Mouse (Mus musculus) hindbrain, embryonic 16.5 days (tissue): ENCODE results near the gene Vac14. TPM values are rescaled to one million over a fixed set of nuclear protein-coding genes. Genes with fewer than 3 reads are reported as not detected.
A peak's percentile ranks its signal among the peaks of the same experiment; 100 is the strongest.

Experiments used
- ATAC-seq: fragments of 200-750 bp; cut with Nextera tagmentation; 2 replicates; pipeline ENCODE4 v1.8.0; 2017; ENCODE audit warnings: moderate TSS enrichment, moderate library complexity
- H3K27ac ChIP-seq: fragments of 300-500 bp; sonication (generic); 2 replicates; pipeline ENCODE4 v1.5.1; 2014; ENCODE audit warnings: low read depth, mild to moderate bottlenecking, control low read depth, low read length, moderate library complexity
- H3K27me3 ChIP-seq: fragments of 300-500 bp; sonication (generic); replicated peaks from 2 replicates; pipeline ENCODE4 v1.6.1; 2014; ENCODE audit warnings: low read length; ENCODE audit not compliant: control insufficient read depth, insufficient read depth
- H3K36me3 ChIP-seq: fragments of 300-500 bp; sonication (generic); 2 replicates; pipeline ENCODE4 v1.6.1; 2014; ENCODE audit warnings: mild to moderate bottlenecking, low read length, moderate library complexity, mixed read lengths; ENCODE audit not compliant: control insufficient read depth, insufficient read depth
- H3K4me1 ChIP-seq: fragments of 300-500 bp; sonication (generic); 2 replicates; pipeline ENCODE4 v1.6.1; 2014; ENCODE audit warnings: low read depth, low read length; ENCODE audit not compliant: control insufficient read depth, insufficient read depth
- H3K4me2 ChIP-seq: fragments of 300-500 bp; sonication (generic); 2 replicates; pipeline ENCODE4 v1.6.1; 2014; ENCODE audit warnings: mild to moderate bottlenecking, low read length, control low read depth, moderate library complexity
- H3K4me3 ChIP-seq: fragments of 300-500 bp; sonication (generic); 2 replicates; pipeline ENCODE4 v1.5.1; 2014; ENCODE audit warnings: mild to moderate bottlenecking, low read length, control low read depth, moderate library complexity
- H3K9ac ChIP-seq: fragments of 300-500 bp; sonication (generic); 2 replicates; pipeline ENCODE4 v1.6.1; 2014; ENCODE audit warnings: low read depth, mild to moderate bottlenecking, control low read depth, low read length, moderate library complexity
- H3K9me3 ChIP-seq: fragments of 300-500 bp; sonication (generic); 2 replicates; pipeline ENCODE4 v1.6.1; 2014; ENCODE audit warnings: mild to moderate bottlenecking, low read length, moderate library complexity; ENCODE audit not compliant: control insufficient read depth
- WGBS: fragments of 180-500 bp; shearing (Covaris S2); extraction: QIAGEN DNeasy Blood & Tissue Kit; methylation state at CpG from one replicate; pipeline ENCODE4 v1.1.7; 2014; 5-methylcytosine and 5-hydroxymethylcytosine counted together
- polyA plus RNA-seq: library from polyadenylated mRNA; unstranded; fragments of >200 nt; fragmentation: Nextera tagmentation; extraction: Ambion mirVana; gene quantifications from 2 replicates; pipeline ENCODE4 v1.2.1, GENCODE M21; 2015

Vac14 gene
- polyA plus RNA-seq, 1 experiment from 2014 or later, result 29.9 TPM

DNA sequence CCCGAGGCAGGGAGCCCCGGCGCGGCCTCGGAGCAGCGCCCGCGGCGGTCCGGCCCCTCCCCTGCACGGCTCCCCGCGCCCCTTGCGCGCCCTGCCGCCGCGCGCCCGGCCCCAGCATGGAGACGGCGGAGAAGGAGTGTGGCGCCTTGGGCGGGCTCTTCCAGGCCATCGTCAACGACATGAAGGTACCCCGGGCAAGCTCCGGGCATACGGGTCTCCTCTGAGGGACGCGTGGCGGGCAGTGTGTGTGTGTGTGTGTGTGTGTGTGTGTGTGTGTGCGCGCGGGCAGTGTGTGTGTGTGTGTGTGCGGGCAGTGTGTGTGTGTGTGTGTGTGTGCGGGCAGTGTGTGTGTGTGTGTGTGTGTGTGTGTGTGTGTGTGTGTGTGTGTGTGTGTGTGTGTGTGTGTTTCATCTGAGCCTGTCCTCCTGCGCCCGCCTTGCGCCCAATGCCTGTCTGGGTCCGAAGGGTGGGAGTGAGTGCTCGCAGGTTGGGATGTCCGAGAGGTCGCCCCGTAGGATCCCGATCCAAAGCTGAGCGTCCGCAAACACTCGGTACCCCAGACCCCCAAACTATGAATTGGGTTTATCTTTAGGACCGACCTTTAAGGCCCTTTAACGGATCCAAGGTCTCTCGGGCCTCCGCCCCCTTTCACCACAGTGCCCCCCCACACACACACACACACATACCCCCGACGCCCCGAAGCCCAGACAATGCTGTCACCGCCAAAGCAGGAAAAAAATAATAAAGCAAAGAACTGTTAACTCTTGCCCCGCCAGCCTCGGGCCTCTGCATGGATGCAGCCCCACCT, 103.4 kb downstream of the Vac14 start:
- peak overlapping the region; percentile 96 for H3K4me2 ChIP-seq
- H3K9ac ChIP-seq, result peak overlapping the region; percentile 99
- H3K27me3 ChIP-seq, result no peaks in the 10 kb centered on the region
- WGBS, result 1% methylated on average over 55 of the region's 59 CpGs
- peak; percentile 18 for ATAC-seq
- H3K9me3 ChIP-seq, result no peaks in the 10 kb centered on the region
- peaks cover 4% of the 10 kb centered on the region; the same call in 1 of the 2 replicates for H3K36me3 ChIP-seq
- peak overlapping the region; percentile 98 for H3K27ac ChIP-seq
- H3K4me1 ChIP-seq, result peaks cover 78% of the 10 kb centered on the region
- peak overlapping the region; percentile 87 for H3K4me3 ChIP-seq

DNA sequence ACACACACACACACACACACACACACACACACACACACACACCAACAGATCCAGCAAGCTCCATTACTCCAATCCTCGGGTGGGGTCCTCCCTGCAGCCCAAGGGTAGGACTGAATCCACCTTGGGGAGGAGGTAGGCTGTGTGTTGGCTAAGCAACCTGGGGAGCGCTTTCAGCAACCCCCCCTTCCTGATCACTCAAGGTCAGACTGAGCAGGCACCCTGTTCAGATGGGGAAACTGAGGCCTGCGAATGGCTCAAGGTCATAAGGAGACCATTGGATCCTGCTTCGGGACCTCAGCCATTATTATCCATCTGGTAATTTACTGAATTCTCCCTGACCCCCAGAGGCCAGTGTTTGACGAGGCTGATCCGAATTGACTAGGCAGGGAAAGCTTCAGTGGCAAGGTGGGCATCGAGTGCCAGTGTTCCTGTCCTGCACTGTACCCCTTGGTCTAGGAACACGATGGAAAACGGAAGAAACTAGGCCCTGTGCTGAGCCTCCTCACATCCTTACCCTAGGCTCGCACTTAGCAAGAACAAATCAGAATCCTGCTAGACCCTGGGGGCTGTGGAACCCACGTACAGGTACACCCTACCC, 104.1 kb downstream of the Vac14 start:
- Histone ChIP-seq H3K27ac (peak overlapping the region; percentile 98), H3K4me2 (peak overlapping the region; percentile 96), H3K4me3 (peak overlapping the region; percentile 87), H3K4me1 (peaks cover 75% of the 10 kb centered on the region), H3K27me3 (no peaks in the 10 kb centered on the region), H3K36me3 (peaks cover 10% of the 10 kb centered on the region), H3K9me3 (no peaks in the 10 kb centered on the region), H3K9ac (peak overlapping the region; percentile 99)
- 32% methylated on average over 11 of the region's 11 CpGs for WGBS
- no peak for ATAC-seq

DNA sequence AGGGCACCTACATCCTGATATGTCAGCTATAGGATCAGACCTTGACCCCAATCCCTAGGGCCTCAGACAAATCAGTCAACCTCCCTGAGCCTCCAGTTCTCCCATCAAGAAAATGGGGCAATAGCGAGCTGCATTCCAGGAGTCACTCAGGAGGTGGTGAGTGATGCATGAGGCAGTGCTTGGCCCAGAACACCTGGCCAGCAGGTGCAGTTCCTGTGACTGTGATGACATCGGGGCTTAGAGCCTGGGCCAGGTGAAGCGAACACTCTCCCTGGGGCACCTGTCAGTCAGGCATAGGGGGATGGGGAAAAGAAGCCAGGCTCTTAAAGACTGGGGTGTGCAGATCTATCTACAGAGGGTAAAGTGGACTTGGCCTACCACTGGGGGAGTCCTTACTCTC, 106.1 kb downstream of the Vac14 start:
- H3K4me1 ChIP-seq, result peaks cover 60% of the 10 kb centered on the region
- peak overlapping the region; percentile 96 for H3K4me2 ChIP-seq
- peak overlapping the region; percentile 99 for H3K9ac ChIP-seq
- no peaks in the 10 kb centered on the region for H3K9me3 ChIP-seq
- peaks cover 29% of the 10 kb centered on the region for H3K36me3 ChIP-seq
- ATAC-seq, result no peak
- H3K27ac ChIP-seq, result peak overlapping the region; percentile 81
- H3K4me3 ChIP-seq, result no peak overlapping the region; the same call in 1 of the 2 replicates
- WGBS, result 72% methylated on average over 3 of the region's 3 CpGs
- no peaks in the 10 kb centered on the region for H3K27me3 ChIP-seq

DNA sequence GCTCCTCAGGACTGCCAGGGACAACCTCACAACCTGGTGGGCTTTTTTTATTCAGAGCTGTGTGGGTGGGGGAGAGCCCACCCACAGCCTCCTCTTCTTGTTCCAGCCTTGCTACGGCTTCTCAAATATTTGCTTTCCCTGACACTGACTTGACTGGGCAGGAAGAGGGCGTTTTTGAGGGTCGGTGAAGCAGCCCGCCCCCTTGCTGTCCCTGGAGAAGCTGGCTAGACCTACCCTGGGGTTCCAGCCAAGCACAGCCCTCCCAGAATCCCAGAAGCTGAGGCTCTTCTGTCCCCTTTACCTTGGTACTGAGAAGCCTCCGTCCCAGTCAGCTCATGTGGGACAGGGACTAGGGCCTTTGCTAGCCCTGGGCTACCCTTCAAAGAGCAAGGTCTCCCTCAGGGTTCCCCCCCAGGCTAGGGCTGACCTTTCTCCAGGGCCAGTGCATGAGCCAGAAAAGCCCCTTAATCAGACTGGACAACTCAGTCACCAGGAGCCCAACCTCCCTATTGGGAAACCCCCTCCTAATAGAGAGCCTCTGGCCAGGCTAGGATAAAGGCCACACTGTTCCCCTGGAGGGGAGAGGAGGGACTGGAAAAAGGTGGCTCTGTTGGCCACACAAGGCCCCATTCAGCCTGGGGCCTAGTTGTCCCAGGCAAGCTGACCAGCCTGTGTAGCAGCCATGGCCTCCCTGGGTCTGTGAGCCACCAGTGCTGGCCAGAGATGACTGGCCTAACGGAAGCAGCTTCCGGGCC, 106.9 kb downstream of the Vac14 start:
- H3K36me3 ChIP-seq, result peaks cover 36% of the 10 kb centered on the region
- H3K4me1 ChIP-seq, result peaks cover 53% of the 10 kb centered on the region
- ATAC-seq, result peak; percentile 45
- no peaks in the 10 kb centered on the region for H3K9me3 ChIP-seq
- peak overlapping the region; percentile 47 for H3K9ac ChIP-seq
- no peaks in the 10 kb centered on the region for H3K27me3 ChIP-seq
- WGBS, result 31% methylated on average over 7 of the region's 7 CpGs
- H3K4me3 ChIP-seq, result peak overlapping the region; percentile 2; the same call in 1 of the 2 replicates
- peak overlapping the region; percentile 96 for H3K4me2 ChIP-seq
- H3K27ac ChIP-seq, result peak overlapping the region; percentile 81

DNA sequence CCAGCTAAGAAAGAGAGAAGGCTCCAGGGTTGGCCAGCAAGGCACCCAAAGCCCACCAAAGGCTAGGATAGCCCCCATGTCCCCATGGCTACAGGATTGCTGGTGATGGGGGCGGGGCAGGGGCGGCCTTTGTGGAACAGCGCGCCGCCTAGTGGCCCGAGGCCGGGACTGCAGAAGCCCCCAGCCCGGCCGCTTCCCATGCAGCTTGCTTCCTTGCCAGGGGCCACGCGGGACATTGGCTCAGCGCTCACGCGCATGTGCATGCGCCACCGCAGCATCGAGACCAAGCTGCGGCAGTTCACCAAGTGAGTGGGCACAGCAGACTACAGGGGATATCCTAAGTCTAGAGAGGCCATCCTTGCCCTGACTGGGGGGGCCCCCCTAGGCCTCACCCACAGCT, 108.5 kb downstream of the Vac14 start:
- peak overlapping the region; percentile 33; the same call in 1 of the 2 replicates for H3K9ac ChIP-seq
- H3K4me3 ChIP-seq, result no peak overlapping the region
- H3K27ac ChIP-seq, result no peak overlapping the region
- H3K36me3 ChIP-seq, result peaks cover 42% of the 10 kb centered on the region
- no peaks in the 10 kb centered on the region for H3K27me3 ChIP-seq
- peaks cover 47% of the 10 kb centered on the region for H3K4me1 ChIP-seq
- peak; percentile 8; the same call in 1 of the 2 replicates for ATAC-seq
- no peaks in the 10 kb centered on the region for H3K9me3 ChIP-seq
- H3K4me2 ChIP-seq, result no peak overlapping the region; the same call in 1 of the 2 replicates
- 10% methylated on average over 18 of the region's 18 CpGs for WGBS

DNA sequence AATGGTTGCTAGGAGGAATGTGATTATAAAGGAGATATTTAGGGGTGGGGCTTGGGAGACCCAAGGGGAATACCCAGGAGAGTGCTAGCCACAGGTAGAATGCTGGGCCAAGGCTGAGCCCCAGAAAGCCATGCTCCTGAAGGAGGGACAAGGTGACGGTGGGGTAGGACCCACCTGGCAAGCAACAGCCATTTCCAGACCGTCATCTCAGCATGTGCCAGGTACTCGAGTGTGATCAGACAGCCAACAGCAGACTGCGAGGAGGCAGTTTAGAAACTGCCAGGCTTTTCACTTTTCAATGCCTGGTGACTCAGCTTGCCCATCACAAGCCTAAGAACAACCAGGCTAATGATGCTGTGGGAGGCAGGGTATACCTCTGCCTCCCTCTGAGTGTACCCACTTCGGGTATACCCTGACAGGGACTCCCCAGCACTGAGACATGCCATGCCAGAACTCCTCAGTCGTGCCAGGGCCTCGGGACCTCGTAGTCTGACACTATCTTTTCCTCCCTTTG, 113.0 kb downstream of the Vac14 start:
- H3K4me2 ChIP-seq, result no peak overlapping the region
- no peaks in the 10 kb centered on the region for H3K27me3 ChIP-seq
- no peaks in the 10 kb centered on the region for H3K9me3 ChIP-seq
- peaks cover 64% of the 10 kb centered on the region for H3K36me3 ChIP-seq
- WGBS, result 91% methylated on average over 8 of the region's 8 CpGs
- no peak overlapping the region for H3K4me3 ChIP-seq
- H3K27ac ChIP-seq, result no peak overlapping the region
- no peak overlapping the region for H3K9ac ChIP-seq
- H3K4me1 ChIP-seq, result peaks cover 9% of the 10 kb centered on the region
- no peak for ATAC-seq

DNA sequence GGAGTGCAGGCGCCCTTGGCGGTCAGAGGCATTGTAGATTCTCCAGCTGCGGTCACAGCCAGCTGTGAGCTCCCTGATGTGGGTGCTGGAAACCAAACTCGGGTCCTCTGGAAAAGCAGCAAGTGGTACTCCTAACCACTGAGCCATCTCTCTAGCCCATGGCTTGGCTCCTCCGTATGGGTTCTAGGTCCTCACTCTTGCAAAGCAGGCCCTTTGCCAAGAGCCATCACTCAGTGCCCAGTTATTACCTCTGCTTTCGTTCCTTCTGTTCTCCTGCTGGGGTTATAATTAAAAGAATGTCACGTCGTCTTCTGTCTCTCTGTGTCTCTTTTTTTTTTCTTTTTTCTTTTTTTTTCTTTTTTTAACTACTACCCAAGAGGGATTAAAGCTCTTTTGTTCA, 114.7 kb downstream of the Vac14 start:
- H3K9ac ChIP-seq, result no peak overlapping the region
- no peak overlapping the region for H3K4me3 ChIP-seq
- H3K27ac ChIP-seq, result no peak overlapping the region
- 78% methylated on average over 8 of the region's 8 CpGs for WGBS
- no peaks in the 10 kb centered on the region for H3K4me1 ChIP-seq
- H3K27me3 ChIP-seq, result no peaks in the 10 kb centered on the region
- H3K36me3 ChIP-seq, result peaks cover 61% of the 10 kb centered on the region
- no peak for ATAC-seq
- no peaks in the 10 kb centered on the region for H3K9me3 ChIP-seq
- no peak overlapping the region for H3K4me2 ChIP-seq

DNA sequence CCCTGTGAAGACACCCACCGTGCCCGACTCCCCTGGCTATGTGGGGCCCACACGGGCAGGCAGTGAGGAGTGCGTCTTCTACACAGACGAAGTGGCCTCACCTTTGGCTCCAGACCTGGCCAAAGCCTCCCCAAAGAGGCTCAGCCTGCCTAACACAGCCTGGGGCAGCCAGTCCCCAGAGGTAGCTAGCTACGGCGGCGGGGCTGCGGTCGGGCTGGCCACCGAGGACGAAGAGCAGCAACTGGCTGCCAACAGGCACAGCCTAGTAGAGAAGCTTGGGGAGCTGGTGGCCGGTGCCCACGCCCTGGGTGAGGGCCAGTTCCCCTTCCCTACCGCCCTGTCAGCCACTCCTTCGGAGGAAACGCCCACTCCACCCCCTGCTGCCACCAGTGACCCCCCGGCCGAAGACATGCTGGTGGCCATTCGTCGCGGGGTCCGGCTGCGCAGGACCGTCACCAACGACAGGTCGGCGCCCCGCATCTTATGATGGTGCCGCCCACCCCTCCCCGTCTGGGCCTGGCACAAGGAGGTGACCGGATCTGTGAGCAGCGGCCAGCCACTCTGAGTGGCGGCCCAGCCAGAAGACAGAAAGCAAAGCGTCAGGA, 120.3 kb downstream of the Vac14 start:
- no peak for ATAC-seq
- Histone ChIP-seq H3K36me3 (peaks cover 37% of the 10 kb centered on the region), H3K9ac (no peak overlapping the region), H3K4me2 (no peak overlapping the region), H3K27me3 (no peaks in the 10 kb centered on the region), H3K27ac (no peak overlapping the region), H3K4me3 (no peak overlapping the region), H3K4me1 (no peaks in the 10 kb centered on the region), H3K9me3 (no peaks in the 10 kb centered on the region)
- WGBS, result 91% methylated on average over 35 of the region's 35 CpGs
